Mouse (Mus musculus): ENCODE measurements around the gene Gm49510. TPM values are rescaled to one million over a fixed set of nuclear protein-coding genes. Genes with fewer than 3 reads are reported as not detected.

Gene Gm49510
- polyA plus RNA-seq, 1 experiment from 2014 or later = 0.60 TPM

DNA sequence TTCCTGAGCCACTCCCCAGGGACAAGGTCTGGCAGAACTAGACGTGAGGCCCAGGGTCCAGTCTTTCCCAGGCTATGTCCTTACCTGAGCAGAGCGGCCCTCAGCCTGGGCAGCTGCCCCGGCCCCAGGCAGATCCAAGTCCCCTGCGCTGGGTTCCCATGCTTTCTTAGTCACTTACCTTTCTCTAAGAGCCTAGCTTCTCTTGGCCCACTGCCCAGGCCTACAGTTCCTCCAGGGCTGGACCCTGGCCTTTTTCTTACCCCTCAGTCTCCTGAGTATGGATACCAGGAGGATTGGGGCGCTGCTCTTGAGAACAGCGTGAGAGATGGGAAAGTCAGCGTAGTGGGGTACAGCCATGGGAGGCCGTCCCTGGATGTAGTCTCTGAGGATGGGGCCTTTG is 19.0 kb upstream of the Gm49510 start:
- Histone ChIP-seq H3K27me3 (no peaks in the 10 kb centered on the region), H3K4me2 (no peak overlapping the region), H3K9ac (no peak overlapping the region), H3K9me3 (no peaks in the 10 kb centered on the region), H3K4me3 (no peak overlapping the region), H3K27ac (no peak overlapping the region), H3K4me1 (peaks cover 36% of the 10 kb centered on the region), H3K36me3 (peaks cover 54% of the 10 kb centered on the region)
- no peak for ATAC-seq (ENCODE audit: borderline replicate concordance, extremely low read depth, low FRiP score, low TSS enrichment)
- WGBS = 89% methylated on average over 8 of the region's 8 CpGs

DNA sequence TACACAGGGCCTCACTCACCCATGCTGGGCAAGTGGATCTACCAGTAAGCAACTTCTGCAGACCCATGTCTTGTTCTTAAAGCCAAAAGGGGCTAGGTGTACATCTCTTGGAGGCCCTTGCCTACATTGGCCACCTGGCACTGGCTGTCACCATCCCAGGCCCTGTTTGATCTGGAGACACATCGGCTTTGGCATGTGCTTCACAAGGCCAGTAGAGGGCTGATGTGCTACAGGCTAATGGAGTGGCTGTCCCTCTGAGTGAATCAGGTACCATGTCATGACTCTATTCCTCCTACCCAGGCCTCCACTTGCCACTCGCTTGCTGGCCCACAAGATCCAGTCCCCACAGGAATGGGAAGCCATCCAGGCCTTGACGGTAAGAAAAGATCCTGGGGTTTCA is 17.6 kb upstream of the Gm49510 start:
- Histone ChIP-seq H3K36me3 (peaks cover 68% of the 10 kb centered on the region), H3K9me3 (no peaks in the 10 kb centered on the region), H3K27me3 (no peaks in the 10 kb centered on the region), H3K27ac (no peak overlapping the region), H3K9ac (no peak overlapping the region), H3K4me1 (peaks cover 25% of the 10 kb centered on the region), H3K4me3 (no peak overlapping the region), H3K4me2 (no peak overlapping the region)
- no peak for ATAC-seq (ENCODE audit: borderline replicate concordance, extremely low read depth, low FRiP score, low TSS enrichment)
- WGBS = 84% methylated on average over 3 of the region's 3 CpGs

DNA sequence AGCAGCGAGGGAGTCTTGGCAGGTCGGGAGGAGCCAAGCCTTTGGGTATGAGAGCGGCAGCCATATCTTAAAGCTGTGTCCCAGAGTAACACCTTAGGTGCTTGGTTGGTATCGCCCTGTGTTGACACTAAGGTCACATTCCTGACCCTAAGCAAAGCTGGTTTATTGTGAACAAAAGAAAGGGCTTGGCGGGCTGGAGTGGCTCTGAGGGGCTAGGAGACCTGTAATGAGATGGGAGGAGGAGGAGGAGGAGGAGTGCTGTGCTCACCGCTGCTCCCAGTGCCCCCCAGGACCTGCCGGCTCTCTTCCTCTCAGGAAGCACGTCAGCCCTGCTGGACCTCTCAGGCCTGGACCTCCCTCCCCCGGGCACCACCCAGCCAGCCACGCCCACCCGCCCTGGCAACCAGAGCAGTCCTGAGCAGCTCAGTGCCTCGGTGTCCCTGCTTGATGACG is 10.0 kb upstream of the Gm49510 start:
- peak overlapping the region; percentile 81 for H3K27ac ChIP-seq
- WGBS = 24% methylated on average over 13 of the region's 13 CpGs

DNA sequence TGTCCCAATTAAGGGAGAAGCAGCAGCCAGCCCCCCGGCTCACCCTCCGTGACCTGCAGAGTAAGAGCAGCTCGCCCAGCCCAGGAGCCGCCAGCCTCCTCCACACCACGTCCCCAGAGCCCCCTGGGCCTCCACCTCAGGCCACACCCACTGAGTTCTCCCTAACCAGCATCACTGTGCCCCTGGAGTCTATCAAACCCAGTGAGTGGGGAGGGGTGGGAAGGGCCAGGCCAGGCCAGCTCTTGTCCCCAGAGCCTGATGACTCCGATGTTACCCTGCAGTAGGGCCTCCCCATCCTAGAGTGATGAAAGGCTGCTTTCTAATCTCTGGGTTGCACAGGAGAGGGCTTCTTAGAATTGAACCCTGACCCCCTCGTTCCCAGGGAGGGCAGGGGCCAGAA is 7.0 kb upstream of the Gm49510 start:
- Histone ChIP-seq H3K9me3 (no peaks in the 10 kb centered on the region), H3K4me3 (no peak overlapping the region), H3K9ac (peak overlapping the region; percentile 2; the same call in 1 of the 2 replicates), H3K36me3 (peaks cover 52% of the 10 kb centered on the region), H3K27ac (no peak overlapping the region), H3K4me1 (peaks cover 38% of the 10 kb centered on the region), H3K4me2 (no peak overlapping the region), H3K27me3 (no peaks in the 10 kb centered on the region)
- no peak for ATAC-seq (ENCODE audit: borderline replicate concordance, extremely low read depth, low FRiP score, low TSS enrichment)
- WGBS = 59% methylated on average over 7 of the region's 7 CpGs

More for the DNA sequence above, 10.0 kb upstream of the Gm49510 start:
- peak overlapping the region; percentile 7; the same call in 1 of the 2 replicates for H3K9ac ChIP-seq
- no peaks in the 10 kb centered on the region for H3K9me3 ChIP-seq
- peak; percentile 44; the same call in 1 of the 2 replicates for ATAC-seq (ENCODE audit: borderline replicate concordance, extremely low read depth, low FRiP score, low TSS enrichment)
- peak overlapping the region; percentile 18; the same call in 1 of the 2 replicates for H3K4me2 ChIP-seq
- peaks cover 81% of the 10 kb centered on the region for H3K36me3 ChIP-seq
- no peak overlapping the region; the same call in 1 of the 2 replicates for H3K4me3 ChIP-seq
- no peaks in the 10 kb centered on the region for H3K27me3 ChIP-seq
- peaks cover 25% of the 10 kb centered on the region for H3K4me1 ChIP-seq

DNA sequence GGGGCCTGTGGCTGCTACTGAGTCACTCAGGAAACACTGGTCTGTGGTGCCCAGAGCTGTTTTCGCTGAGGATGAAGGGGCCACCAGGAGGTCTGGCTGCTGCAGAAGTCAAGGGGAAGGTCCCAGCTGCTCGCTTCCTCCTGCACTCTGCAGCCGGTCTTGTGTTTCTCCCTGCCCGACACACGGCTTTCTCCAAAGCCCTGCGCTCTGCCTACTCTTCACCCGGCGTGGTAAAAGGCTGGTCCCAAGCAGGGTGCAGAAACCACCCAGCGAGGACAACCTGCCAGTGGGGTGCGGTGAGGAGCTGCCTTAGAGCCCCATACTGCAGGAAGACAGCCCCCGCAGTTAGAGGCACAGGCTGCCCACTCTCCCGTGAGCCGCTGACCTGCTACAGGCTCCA is 4.7 kb upstream of the Gm49510 start:
- no peak overlapping the region for H3K9ac ChIP-seq
- 67% methylated on average over 13 of the region's 13 CpGs for WGBS
- H3K27ac ChIP-seq = peak overlapping the region; percentile 8; the same call in 1 of the 2 replicates
- H3K9me3 ChIP-seq = no peaks in the 10 kb centered on the region
- no peak overlapping the region for H3K4me2 ChIP-seq
- H3K27me3 ChIP-seq = no peaks in the 10 kb centered on the region
- H3K4me1 ChIP-seq = peaks cover 43% of the 10 kb centered on the region
- H3K4me3 ChIP-seq = no peak overlapping the region
- H3K36me3 ChIP-seq = peaks cover 39% of the 10 kb centered on the region
- ATAC-seq (ENCODE audit: borderline replicate concordance, extremely low read depth, low FRiP score, low TSS enrichment) = no peak

DNA sequence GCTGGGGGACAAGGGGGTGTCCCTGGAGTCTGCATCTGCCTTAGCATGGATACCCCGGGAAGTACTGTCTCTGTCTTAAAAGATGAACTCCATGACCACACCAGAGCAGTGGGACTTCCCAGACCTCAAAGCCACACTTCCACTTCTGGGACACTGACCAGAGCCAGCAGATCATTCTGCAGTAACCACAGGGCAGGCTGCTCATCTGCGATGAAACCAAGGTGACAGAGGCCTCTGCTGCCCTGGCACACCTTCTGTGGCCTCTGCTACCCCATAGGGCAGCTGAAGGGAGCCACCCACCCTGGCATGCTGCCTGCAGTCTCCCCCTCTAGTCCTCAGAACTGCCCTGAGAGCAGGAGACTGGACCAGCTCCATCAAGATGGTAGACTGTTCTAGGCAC is 3.7 kb upstream of the Gm49510 start:
- peaks cover 32% of the 10 kb centered on the region for H3K36me3 ChIP-seq
- H3K9ac ChIP-seq = no peak overlapping the region
- peaks cover 48% of the 10 kb centered on the region for H3K4me1 ChIP-seq
- no peaks in the 10 kb centered on the region for H3K9me3 ChIP-seq
- H3K27me3 ChIP-seq = no peaks in the 10 kb centered on the region
- ATAC-seq (ENCODE audit: borderline replicate concordance, extremely low read depth, low FRiP score, low TSS enrichment) = no peak
- no peak overlapping the region for H3K4me2 ChIP-seq
- WGBS = 83% methylated on average over 2 of the region's 2 CpGs
- H3K4me3 ChIP-seq = no peak overlapping the region
- H3K27ac ChIP-seq = no peak overlapping the region

- Histone ChIP-seq H3K27ac (no peak overlapping the region), H3K9me3 (no peaks in the 10 kb centered on the region), H3K4me2 (no peak overlapping the region), H3K27me3 (no peaks in the 10 kb centered on the region), H3K4me3 (no peak overlapping the region), H3K4me1 (peaks cover 52% of the 10 kb centered on the region), H3K9ac (no peak overlapping the region), H3K36me3 (peaks cover 28% of the 10 kb centered on the region)
- ATAC-seq (ENCODE audit: borderline replicate concordance, extremely low read depth, low FRiP score, low TSS enrichment) = no peak
- 82% methylated on average over 3 of the region's 3 CpGs for WGBS
These were observed 3.3 kb upstream of the Gm49510 start for GRCm38 (mm10) chr15:78896149-78896548.

- H3K27ac ChIP-seq = no peak overlapping the region
- no peak overlapping the region for H3K9ac ChIP-seq
- no peak overlapping the region for H3K4me3 ChIP-seq
- no peaks in the 10 kb centered on the region for H3K9me3 ChIP-seq
- no peaks in the 10 kb centered on the region for H3K27me3 ChIP-seq
- WGBS = 84% methylated on average over 4 of the region's 4 CpGs
- no peak overlapping the region for H3K4me2 ChIP-seq
- H3K4me1 ChIP-seq = peaks cover 62% of the 10 kb centered on the region
- no peak for ATAC-seq (ENCODE audit: borderline replicate concordance, extremely low read depth, low FRiP score, low TSS enrichment)
- peaks cover 15% of the 10 kb centered on the region for H3K36me3 ChIP-seq
These were observed 2.0 kb upstream of the Gm49510 start for GRCm38 (mm10) chr15:78897488-78897887.

DNA sequence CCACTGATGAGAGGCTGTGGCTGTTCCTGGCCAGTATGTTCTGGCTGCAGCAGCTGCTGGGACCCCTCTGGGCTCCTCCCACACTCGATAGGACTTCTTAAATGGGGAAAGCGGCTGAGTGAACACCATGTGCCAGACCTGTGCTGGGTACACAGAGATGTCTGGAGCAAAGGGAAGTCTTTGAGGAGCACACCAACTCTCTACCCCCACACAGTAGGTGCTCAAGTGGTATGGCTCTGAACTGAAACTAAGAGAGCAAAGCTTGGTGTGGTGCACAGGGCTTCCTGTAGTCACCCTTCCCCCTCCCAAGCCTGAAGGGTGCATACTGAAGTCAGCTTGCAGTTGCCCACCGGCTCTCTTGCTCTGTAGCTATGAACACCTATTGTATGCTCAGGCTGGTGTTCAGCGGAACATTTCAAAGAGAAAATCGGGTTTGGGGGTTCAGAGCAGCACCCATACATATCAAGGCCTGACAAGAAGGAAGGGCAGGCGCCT is 913 bp upstream of the Gm49510 start:
- Histone ChIP-seq H3K4me1 (peaks cover 61% of the 10 kb centered on the region), H3K9ac (peak overlapping the region; percentile 87; the same call in 1 of the 2 replicates), H3K27ac (peak overlapping the region; percentile 72), H3K4me3 (peak overlapping the region; percentile 86), H3K4me2 (peak overlapping the region; percentile 90), H3K36me3 (peaks cover 15% of the 10 kb centered on the region), H3K27me3 (no peaks in the 10 kb centered on the region), H3K9me3 (no peaks in the 10 kb centered on the region)
- ATAC-seq (ENCODE audit: borderline replicate concordance, extremely low read depth, low FRiP score, low TSS enrichment) = no peak
- 40% methylated on average over 6 of the region's 6 CpGs for WGBS

DNA sequence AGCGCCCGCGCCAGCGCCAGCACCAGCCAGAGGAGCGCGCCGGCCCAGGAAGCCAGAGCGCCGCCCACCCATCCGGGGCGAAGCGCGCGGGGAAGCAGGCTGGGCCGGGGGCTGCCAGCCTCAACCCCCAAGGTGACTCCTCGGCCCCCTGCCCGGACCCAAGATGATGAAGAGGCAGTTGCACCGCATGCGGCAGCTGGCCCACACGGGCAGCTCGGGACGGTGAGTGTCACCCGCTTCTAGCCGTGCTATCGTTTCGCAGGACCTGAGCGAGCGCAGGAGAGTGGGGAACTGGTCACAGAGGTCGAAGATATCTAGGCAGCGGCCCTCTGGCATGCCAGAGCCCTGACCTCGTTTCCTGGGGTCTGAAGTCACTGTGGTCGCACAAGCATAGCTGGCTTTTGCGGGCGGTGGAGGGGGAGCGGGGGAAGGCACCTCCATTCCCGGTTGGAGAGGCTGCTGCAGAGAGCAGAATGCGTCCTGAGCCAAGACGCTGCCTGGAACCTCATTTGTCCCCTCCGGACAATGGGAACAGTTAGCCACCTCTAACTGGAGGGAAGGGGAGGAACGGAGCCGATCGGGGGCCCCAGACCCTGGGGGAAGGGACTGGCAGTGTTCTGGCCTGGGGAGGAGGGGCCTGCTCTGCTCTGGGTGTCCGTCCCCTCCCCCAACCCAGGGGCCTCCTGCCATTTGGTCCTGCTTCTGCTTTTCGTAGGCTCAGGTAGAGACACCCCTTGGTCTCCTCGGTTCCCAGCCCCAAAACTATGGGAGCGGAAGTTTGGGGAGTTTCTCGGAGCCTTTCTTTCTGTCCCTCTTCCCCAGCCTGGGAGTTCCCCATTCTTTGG is 495 bp downstream of the Gm49510 start, which contains the start of gene Sh3bp1:
Gene Sh3bp1, plus strand, starts transcription at position 29 of the 845 bp plus-strand sequence.
- ATAC-seq (ENCODE audit: borderline replicate concordance, extremely low read depth, low FRiP score, low TSS enrichment) = peak; percentile 69
- H3K27me3 ChIP-seq = no peaks in the 10 kb centered on the region
- H3K4me1 ChIP-seq = peaks cover 51% of the 10 kb centered on the region
- peak within 1 kb of the TSS; percentile 74 for H3K27ac ChIP-seq
- no peaks in the 10 kb centered on the region for H3K9me3 ChIP-seq
- H3K4me2 ChIP-seq = peak within 1 kb of the TSS; percentile 90
- H3K4me3 ChIP-seq = peak within 1 kb of the TSS; percentile 86
- H3K9ac ChIP-seq = peak within 1 kb of the TSS; percentile 87
- H3K36me3 ChIP-seq = peaks cover 24% of the 10 kb centered on the region
- WGBS = under 1% methylated on average over 47 of the region's 47 CpGs

- peaks cover 49% of the 10 kb centered on the region for H3K4me1 ChIP-seq
- no peaks in the 10 kb centered on the region for H3K9me3 ChIP-seq
- 12% methylated on average over 18 of the region's 18 CpGs for whole genome bisulfite sequencing
- no peaks in the 10 kb centered on the region for H3K27me3 ChIP-seq
- peak overlapping the region; percentile 90 for H3K4me2 ChIP-seq
- peak overlapping the region; percentile 74 for H3K27ac ChIP-seq
- ATAC-seq (ENCODE audit: borderline replicate concordance, extremely low read depth, low FRiP score, low TSS enrichment) = peak; percentile 37; the same call in 1 of the 2 replicates
- H3K9ac ChIP-seq = peak overlapping the region; percentile 87
- peaks cover 27% of the 10 kb centered on the region for H3K36me3 ChIP-seq
- peak overlapping the region; percentile 86 for H3K4me3 ChIP-seq
These were observed 1.3 kb downstream of the Gm49510 start for GRCm38 (mm10) chr15:78900585-78901421.
